ENCODE assay signal across 23 mouse cellular contexts in the genomic region with DNA sequence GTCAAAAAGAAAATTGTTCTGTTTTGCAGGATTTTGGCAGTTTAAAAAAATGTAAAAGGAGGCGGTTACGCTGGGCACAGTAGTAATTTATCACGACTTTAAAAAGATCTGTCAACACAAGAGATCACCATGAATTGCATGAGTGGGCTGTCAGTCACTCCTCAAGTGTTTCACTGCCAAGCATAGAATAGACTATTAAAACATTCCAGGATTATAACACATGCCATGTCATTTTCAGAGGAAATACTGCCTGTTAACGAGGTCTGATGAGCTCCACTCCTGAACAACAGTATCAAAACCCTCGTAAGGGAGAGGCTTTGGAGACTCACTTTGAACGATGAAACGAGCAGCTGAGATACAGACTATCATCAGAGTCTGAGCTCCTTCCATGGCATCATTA.
DNase-seq lines count a peak whose midpoint lies in the region; ATAC-seq and TF ChIP-seq lines count a peak whose summit lies in the region.
"Had no signal": no experiment of that assay in that cellular context is flagged by ENCODE, and none has a peak within 500 bp of the region (broad histone marks: within the 10 kb centered on the region; RNA-seq: fewer than 3 reads in every experiment).

No protein-coding gene starts in this region.

- no peak for TF ChIP-seq CTCF in brain, embryonic 14.5 days (IDR thresholded peaks at IDR 0.05; ENCODE audit: borderline replicate concordance, extremely low read depth, insufficient read depth, insufficient read length)

- DNase-seq in forebrain, embryonic 10.5 days (ENCODE audit: extremely low spot score, low spot score), result no peak
- DNase-seq in heart, adult 9 months (ENCODE audit: low spot score in 2 of 2), result no peak
- peak; percentile 72 for DNase-seq in brain, embryonic 14.5 days (ENCODE audit: low read depth)
- peak; percentile 23 for DNase-seq in telencephalon, adult 2 months (ENCODE audit: low read depth, low spot score)
- no peak for DNase-seq in thymus, postnatal 14 days
- DNase-seq in testis, postnatal 10 days (ENCODE audit: low spot score), result no peak
- DNase-seq: adrenal gland, adult 2 months; adrenal gland, postnatal 25 days; cerebellum, adult 11-12 months; cerebellum, adult 9-10 months; cerebellum, postnatal 25 days; gastrocnemius, postnatal 14 days; heart, postnatal 10 days; kidney, adult 11 months had no signal

- ATAC-seq in forebrain, embryonic 13.5 days, result peak; percentile 58
- no peak for ATAC-seq in heart, embryonic 14.5 days (ENCODE audit: insufficient number of reproducible peaks, insufficient read depth, low FRiP score, low read depth)
- ATAC-seq: activated CD4-positive, CD25-positive, alpha-beta regulatory T cell, adult 4 months; hindbrain, postnatal 0 days; Patski had no signal

- H3K9ac ChIP-seq in forebrain, embryonic 13.5 days, result no peak overlapping the region
- H3K9ac ChIP-seq in heart, embryonic 14.5 days (ENCODE audit: low read length), result no peak overlapping the region
- H3K9ac ChIP-seq: embryonic facial prominence, embryonic 13.5 days; heart, embryonic 13.5 days; hindbrain, embryonic 13.5 days had no signal

- no peak for TF ChIP-seq POLR2A in brain, embryonic 14.5 days (IDR thresholded peaks at IDR 0.05; ENCODE audit: borderline replicate concordance, extremely low read depth, insufficient read depth, insufficient read length, poor library complexity, severe bottlenecking)

- H3K36me3 ChIP-seq in forebrain, embryonic 13.5 days (ENCODE audit: poor library complexity, severe bottlenecking), result peaks cover 5% of the 10 kb centered on the region; the same call in 1 of the 2 replicates
- no peaks in the 10 kb centered on the region for H3K36me3 ChIP-seq in forebrain, embryonic 10.5 days (replicated peaks)
- H3K36me3 ChIP-seq in heart, embryonic 14.5 days (ENCODE audit: control insufficient read depth, insufficient read depth, low read length), result no peaks in the 10 kb centered on the region

- no peaks in the 10 kb centered on the region for H3K27me3 ChIP-seq in forebrain, embryonic 13.5 days
- H3K27me3 ChIP-seq in forebrain, embryonic 10.5 days (ENCODE audit: poor library complexity, severe bottlenecking), result no peaks in the 10 kb centered on the region
- H3K27me3 ChIP-seq in heart, embryonic 14.5 days (ENCODE audit: control insufficient read depth, insufficient read depth, low read length), result no peaks in the 10 kb centered on the region
- H3K27me3 ChIP-seq: CH12.LX; embryonic facial prominence, embryonic 13.5 days; heart, embryonic 13.5 days; hindbrain, embryonic 13.5 days; Patski had no signal

- no peak overlapping the region for H3K4me3 ChIP-seq in forebrain, embryonic 13.5 days
- no peak overlapping the region for H3K4me3 ChIP-seq in forebrain, embryonic 10.5 days
- no peak overlapping the region for H3K4me3 ChIP-seq in heart, embryonic 14.5 days (ENCODE audit: control insufficient read depth in 1 of 2, insufficient read depth in 1 of 2, low read depth in 1 of 2, low read length in 2 of 2)
- H3K4me3 ChIP-seq: embryonic facial prominence, embryonic 13.5 days; heart, embryonic 13.5 days; hindbrain, embryonic 13.5 days had no signal

- H3K4me2 ChIP-seq in forebrain, embryonic 13.5 days, result no peak overlapping the region
- peak overlapping the region; percentile 5; the same call in 1 of the 2 replicates for H3K4me2 ChIP-seq in heart, embryonic 14.5 days (ENCODE audit: low read length)
- H3K4me2 ChIP-seq: embryonic facial prominence, embryonic 13.5 days; heart, embryonic 13.5 days; hindbrain, embryonic 13.5 days had no signal

- H3K9me3 ChIP-seq in forebrain, embryonic 13.5 days (replicated peaks), result no peaks in the 10 kb centered on the region
- no peaks in the 10 kb centered on the region for H3K9me3 ChIP-seq in forebrain, embryonic 10.5 days
- H3K9me3 ChIP-seq in heart, embryonic 14.5 days (ENCODE audit: control insufficient read depth, low read length), result no peaks in the 10 kb centered on the region
- H3K9me3 ChIP-seq: embryonic facial prominence, embryonic 13.5 days; heart, embryonic 13.5 days; hindbrain, embryonic 13.5 days had no signal

- 37% methylated on average over 7 of the region's 7 CpGs for WGBS in forebrain, embryonic 13.5 days
- 67% methylated on average over 7 of the region's 7 CpGs for WGBS in forebrain, embryonic 10.5 days
- 25% methylated on average over 7 of the region's 7 CpGs for WGBS in heart, embryonic 14.5 days

- no peak overlapping the region for H3K27ac ChIP-seq in forebrain, embryonic 13.5 days
- no peak overlapping the region for H3K27ac ChIP-seq in forebrain, embryonic 10.5 days
- H3K27ac ChIP-seq in heart, embryonic 14.5 days (replicated peaks in 1 of 2; ENCODE audit: control insufficient read depth in 1 of 2, insufficient read depth in 1 of 2, low read depth in 2 of 2, low read length in 2 of 2), result no peak overlapping the region
- H3K27ac ChIP-seq: embryonic facial prominence, embryonic 13.5 days; heart, embryonic 13.5 days; hindbrain, embryonic 13.5 days; hindbrain, postnatal 0 days had no signal

- H3K4me1 ChIP-seq in forebrain, embryonic 13.5 days, result peaks cover 6% of the 10 kb centered on the region; the same call in 1 of the 2 replicates
- H3K4me1 ChIP-seq in forebrain, embryonic 10.5 days, result peaks cover 4% of the 10 kb centered on the region; the same call in 1 of the 2 replicates
- peaks cover 2 to 12% of the 10 kb centered on the region in 2 experiments; a peak in 2 of 4 replicates for H3K4me1 ChIP-seq in heart, embryonic 14.5 days (ENCODE audit: control insufficient read depth in 2 of 2, insufficient read depth in 2 of 2, low read length in 2 of 2)
- H3K4me1 ChIP-seq: embryonic facial prominence, embryonic 13.5 days; hindbrain, embryonic 13.5 days had no signal

Comparison
In these comparisons a context has a peak if more than half of its experiments do, and no peak if none do; other contexts are left out.
1. DNase-seq: peak in brain, embryonic 14.5 days (single experiment) and telencephalon, adult 2 months (single experiment); none in forebrain, embryonic 10.5 days (single experiment), heart, adult 9 months (0 of 2), thymus, postnatal 14 days (single experiment) and testis, postnatal 10 days (single experiment).